Mouse (Mus musculus) liver, postnatal 0 days (tissue): ENCODE results near the gene Ak3.

Experiments
- CTCF ChIP-seq: sonication (generic); IDR thresholded peaks from 2 replicates; pipeline ENCODE4 v1.5.1; 2016; ENCODE audit warnings: antibody characterized with exemption, low read depth
- EP300 ChIP-seq: IDR thresholded peaks from 2 replicates; pipeline ENCODE4 v1.6.1; 2016; ENCODE audit warnings: antibody characterized with exemption, low read depth, mild to moderate bottlenecking

- TF ChIP-seq CTCF (no peak), EP300 (no peak)
These were observed 39.6 kb downstream of the Ak3 start for GRCm38 (mm10) chr19:29008069-29008706.
